23 mouse cellular contexts compared by ENCODE assay signal in genomic region chr16:29785114-29785513, GRCm38 (mm10).
DNase-seq lines count a peak whose midpoint lies in the region; ATAC-seq and TF ChIP-seq lines count a peak whose summit lies in the region.
"Had no signal": no experiment of that assay in that cellular context is flagged by ENCODE, and none has a peak within 500 bp of the region (broad histone marks: within the 10 kb centered on the region; RNA-seq: fewer than 3 reads in every experiment).

No protein-coding gene starts in this region.

- 99% methylated on average over 3 of the region's 3 CpGs for WGBS in cerebellum, adult 2 months

- H3K27ac ChIP-seq in cerebellum, adult 2 months (ENCODE audit: insufficient read depth, low read length), result no peak overlapping the region
- no peak overlapping the region for H3K27ac ChIP-seq in layer of hippocampus, adult 2 months
- H3K27ac ChIP-seq: heart, embryonic 10.5 days; liver, embryonic 15.5 days; midbrain, embryonic 12.5 days; neural tube, embryonic 15.5 days; stomach, embryonic 15.5 days had no signal

- DNase-seq in cerebellum, adult 2 months, result no peak
- DNase-seq in cerebellum, adult 18-20 months, result no peak
- no peak for DNase-seq in layer of hippocampus, adult 2 months (ENCODE audit: low spot score in 2 of 2)
- DNase-seq in layer of hippocampus, postnatal 10 days (ENCODE audit: low spot score in 2 of 2), result no peak
- peak; percentile 1 for DNase-seq in ovary, postnatal 36 days (ENCODE audit: low spot score)
- DNase-seq in ovary, postnatal 10 days (ENCODE audit: low spot score), result no peak
- no peak for DNase-seq in cerebellum, adult 9-10 months
- DNase-seq: adrenal gland, postnatal 36 days; cerebellum, adult 9-11 months; gastrocnemius, postnatal 25 days; kidney, adult 9 months; left cerebral cortex, postnatal 4 days; retina, postnatal 1 day; thymus, postnatal 14 days had no signal

- TF ChIP-seq POLR2A in cerebellum, adult 2 months (IDR thresholded peaks at IDR 0.05; ENCODE audit: borderline replicate concordance, insufficient read depth, low read length), result no peak

- no peaks in the 10 kb centered on the region for H3K4me1 ChIP-seq in cerebellum, adult 2 months (ENCODE audit: control insufficient read depth, insufficient read depth, low read length)
- H3K4me1 ChIP-seq: midbrain, embryonic 12.5 days; neural tube, embryonic 15.5 days had no signal

- H3K27me3 ChIP-seq in cerebellum, adult 2 months (ENCODE audit: control insufficient read depth, insufficient read depth, low read length), result no peaks in the 10 kb centered on the region
- H3K27me3 ChIP-seq: Patski; stomach, embryonic 15.5 days had no signal

- TF ChIP-seq CTCF in cerebellum, adult 2 months (IDR thresholded peaks at IDR 0.05; ENCODE audit: borderline replicate concordance, insufficient read depth, low read depth, low read length), result 0 out of 2 replicates have a peak, but pooled peaks have one; percentile 12
- peak; percentile 23 for TF ChIP-seq CTCF in layer of hippocampus, adult 2 months (conservative IDR thresholded peaks at IDR 0.05)

- ATAC-seq in activated CD4-positive, CD25-positive, alpha-beta regulatory T cell, adult 4 months, result no peak
- ATAC-seq: hindbrain, embryonic 16.5 days; Patski had no signal

- H3K4me3 ChIP-seq in cerebellum, adult 2 months (replicated peaks; ENCODE audit: insufficient read depth, low read depth, low read length), result no peak overlapping the region
- H3K4me3 ChIP-seq in layer of hippocampus, adult 2 months, result no peak overlapping the region
- H3K4me3 ChIP-seq: heart, embryonic 10.5 days; liver, embryonic 15.5 days; midbrain, embryonic 12.5 days; myocyte; neural tube, embryonic 15.5 days; stomach, embryonic 15.5 days had no signal
